Comparison of ENCODE assay signal across 8 mouse cellular contexts in the genomic region with DNA sequence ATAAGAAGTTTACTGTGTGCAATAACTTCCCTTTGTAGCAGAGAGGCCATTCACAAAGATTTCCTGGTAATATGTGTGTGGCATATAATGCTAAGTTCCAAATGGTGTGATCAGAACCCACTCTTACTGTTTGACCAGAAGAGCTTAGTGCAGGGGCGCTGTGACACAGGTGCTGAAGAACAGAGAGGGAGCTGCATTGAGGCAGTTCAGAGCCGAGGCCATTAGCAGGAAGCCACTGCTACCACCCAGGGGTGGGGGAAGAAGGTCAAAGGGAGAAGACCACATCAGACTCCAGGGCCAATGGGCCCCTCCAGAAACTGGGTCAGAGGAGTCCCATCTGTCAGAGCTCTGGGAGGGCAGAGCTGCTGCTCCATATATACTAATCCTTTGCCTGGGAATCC. TPM values are rescaled to one million over a fixed set of nuclear protein-coding genes. Genes with fewer than 3 reads are reported as not detected.
DNase-seq lines count a peak whose midpoint lies in the region; ATAC-seq lines count a peak whose summit lies in the region.

No protein-coding gene starts in this region.

- H3K9me3 ChIP-seq in heart, embryonic 12.5 days (replicated peaks) = no peaks in the 10 kb centered on the region
- H3K9me3 ChIP-seq in hindbrain, embryonic 11.5 days (ENCODE audit: control insufficient read depth, low read length) = no peaks in the 10 kb centered on the region
- no peaks in the 10 kb centered on the region for H3K9me3 ChIP-seq in megakaryocyte, embryonic 14.5 days

- H3K4me2 ChIP-seq in heart, embryonic 12.5 days = peak overlapping the region; percentile 93
- H3K4me2 ChIP-seq in hindbrain, embryonic 11.5 days (replicated peaks; ENCODE audit: low read depth, low read length) = peak overlapping the region; percentile 86

- H3K27ac ChIP-seq in heart, embryonic 12.5 days (ENCODE audit: poor library complexity, severe bottlenecking) = no peak overlapping the region
- H3K27ac ChIP-seq in hindbrain, embryonic 11.5 days (ENCODE audit: low read depth, low read length) = no peak overlapping the region

- no peak for DNase-seq in heart, adult 8-10 months (ENCODE audit: low spot score)
- DNase-seq in cerebellum, adult 9-11 months = peak; percentile 70
- no peak for DNase-seq in hindbrain, embryonic 11.5 days (ENCODE audit: low spot score)
- peak; percentile 73 for DNase-seq in thymus, postnatal 14 days
- DNase-seq in urinary bladder, postnatal 4 days (ENCODE audit: low spot score in 2 of 2) = no peak

- ATAC-seq in heart, embryonic 12.5 days (ENCODE audit: insufficient number of reproducible peaks, low FRiP score) = no peak
- no peak for ATAC-seq in hindbrain, embryonic 11.5 days (ENCODE audit: low FRiP score)
- ATAC-seq in megakaryocyte-erythroid progenitor cell, adult 5-6 weeks (replicated peaks; ENCODE audit: low FRiP score, low TSS enrichment, poor library complexity, severe bottlenecking) = no peak

- no peaks in the 10 kb centered on the region for H3K36me3 ChIP-seq in heart, embryonic 12.5 days
- no peaks in the 10 kb centered on the region for H3K36me3 ChIP-seq in hindbrain, embryonic 11.5 days (ENCODE audit: control insufficient read depth, insufficient read depth, low read length)
- peaks cover 19% of the 10 kb centered on the region for H3K36me3 ChIP-seq in megakaryocyte, embryonic 14.5 days (replicated peaks; ENCODE audit: low read length)

- H3K9ac ChIP-seq in heart, embryonic 12.5 days = peak overlapping the region; percentile 97; the same call in 1 of the 2 replicates
- no peak overlapping the region for H3K9ac ChIP-seq in hindbrain, embryonic 11.5 days (ENCODE audit: low read depth, low read length)

- 32% methylated on average over 2 of the region's 2 CpGs for WGBS in heart, embryonic 12.5 days
- 34% methylated on average over 2 of the region's 2 CpGs for WGBS in hindbrain, embryonic 11.5 days

- 0 out of 2 replicates have a peak overlapping the region, but pooled peaks have one; percentile 100 for H3K4me3 ChIP-seq in heart, embryonic 12.5 days
- H3K4me3 ChIP-seq in hindbrain, embryonic 11.5 days (ENCODE audit: low read depth, low read length) = peak overlapping the region; percentile 98
- peak overlapping the region; percentile 100 for H3K4me3 ChIP-seq in megakaryocyte, embryonic 14.5 days (replicated peaks)

- H3K27me3 ChIP-seq in heart, embryonic 12.5 days (replicated peaks) = no peaks in the 10 kb centered on the region
- no peaks in the 10 kb centered on the region for H3K27me3 ChIP-seq in hindbrain, embryonic 11.5 days (ENCODE audit: control insufficient read depth, insufficient read depth, low read length)
- H3K27me3 ChIP-seq in megakaryocyte, embryonic 14.5 days (replicated peaks) = no peaks in the 10 kb centered on the region

- H3K4me1 ChIP-seq in heart, embryonic 12.5 days (replicated peaks) = peaks cover 43% of the 10 kb centered on the region
- H3K4me1 ChIP-seq in hindbrain, embryonic 11.5 days (replicated peaks; ENCODE audit: control insufficient read depth, insufficient read depth, low read length) = peaks cover 10% of the 10 kb centered on the region
- peaks cover 82% of the 10 kb centered on the region for H3K4me1 ChIP-seq in megakaryocyte, embryonic 14.5 days

RNA-seq across cellular contexts. Expression of gene Dgkd, which starts 1.8 kb away (rescaled TPM):
- polyA plus RNA-seq in heart, embryonic 12.5 days (2016; fragmentation: Nextera tagmentation; extraction: Ambion mirVana) = 24.1 TPM in 2 replicates
- total RNA-seq in heart, adult 8-10 months (2022) = 10 to 100 TPM; 33.5 to 43.2 (median 42.0) TPM
- 28.3 and 30.8 TPM in 2 replicates for polyA plus RNA-seq in hindbrain, embryonic 11.5 days (2014; fragmentation: Nextera tagmentation; extraction: Ambion mirVana)
- polyA plus RNA-seq in megakaryocyte, embryonic 14.5 days (2012; ENCODE audit: insufficient read depth, low replicate concordance) = 10.9 and 24.3 TPM in 2 replicates
- 35.7 and 42.1 TPM in 2 replicates for total RNA-seq in megakaryocyte-erythroid progenitor cell, adult 5-6 weeks (2014; fragmentation: Nextera tagmentation)
- 17.5 and 26.8 TPM in 2 replicates for total RNA-seq in megakaryocyte-erythroid progenitor cell, adult 5-6 weeks (2017)

RNA-seq across cellular contexts. Expression of gene Sag, which starts 51.4 kb away (rescaled TPM):
- 0.70 and 1.2 TPM in 2 replicates for polyA plus RNA-seq in heart, embryonic 12.5 days (2016; fragmentation: Nextera tagmentation; extraction: Ambion mirVana)
- under 1 TPM; 0.14 to 0.63 (median 0.25) TPM for total RNA-seq in heart, adult 8-10 months (2022)
- 1.8 and 2.6 TPM in 2 replicates for polyA plus RNA-seq in hindbrain, embryonic 11.5 days (2014; fragmentation: Nextera tagmentation; extraction: Ambion mirVana)
- not detected in 2 replicates for polyA plus RNA-seq in megakaryocyte, embryonic 14.5 days (2012; ENCODE audit: insufficient read depth, low replicate concordance)
- 2.1 and 3.2 TPM in 2 replicates for total RNA-seq in megakaryocyte-erythroid progenitor cell, adult 5-6 weeks (2014; fragmentation: Nextera tagmentation)
- 0.95 and 2.0 TPM in 2 replicates for total RNA-seq in megakaryocyte-erythroid progenitor cell, adult 5-6 weeks (2017)

Comparison
In these comparisons a context has a peak if more than half of its experiments do, and no peak if none do; other contexts are left out.
1. DNase-seq: peak in cerebellum, adult 9-11 months (single experiment) and thymus, postnatal 14 days (single experiment); none in heart, adult 8-10 months (single experiment), hindbrain, embryonic 11.5 days (single experiment) and urinary bladder, postnatal 4 days (0 of 2).
2. Peak in every context shown above with its lines, with median percentiles within 50 percentile points of each other: H3K4me3 ChIP-seq.